Mouse (Mus musculus) adrenal gland, adult 18-20 months (tissue): ENCODE measurements around the gene Prkci. TPM values are rescaled to one million over a fixed set of nuclear protein-coding genes. Genes with fewer than 3 reads are reported as not detected.

Experiments
- DNase-seq, 2 experiments: peaks; one replicate each; pipeline ENCODE4 v3.0.0; 2021 to 2022; ENCODE audit warnings: low spot score in 2 of 2
- total RNA-seq, 2 experiments: library from RNA; stranded (reverse); gene quantifications; 1 replicate in 1 of 2; 2 replicates in 1 of 2; pipeline ENCODE4 v1.2.3; 2021

Gene Prkci
- total RNA-seq, 2 experiments from 2014 or later, result 42.8 TPM

GRCm38 (mm10) chr3:31037851-31038250 lies 42.3 kb downstream of the Prkci start:
- DNase-seq, result no peak

DNA sequence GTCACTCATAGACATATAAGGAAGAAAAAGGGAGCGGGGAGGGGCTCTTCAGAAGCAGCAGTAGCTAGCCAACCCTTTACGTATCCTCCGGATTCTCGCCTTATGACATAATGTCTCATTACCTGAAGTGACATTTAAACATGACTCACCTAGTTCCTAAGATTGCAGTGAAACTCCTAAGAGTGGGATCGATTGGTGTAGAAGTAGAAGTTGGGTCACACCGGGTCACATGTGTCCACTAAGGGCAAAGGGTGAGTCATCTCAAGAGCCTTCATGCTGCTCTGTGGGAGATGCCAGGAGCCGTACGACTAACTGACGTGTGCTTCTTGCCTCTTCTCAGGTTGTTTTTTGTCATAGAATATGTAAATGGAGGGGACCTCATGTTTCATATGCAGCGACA lies 43.1 kb downstream of the Prkci start:
- no peak for DNase-seq

DNA sequence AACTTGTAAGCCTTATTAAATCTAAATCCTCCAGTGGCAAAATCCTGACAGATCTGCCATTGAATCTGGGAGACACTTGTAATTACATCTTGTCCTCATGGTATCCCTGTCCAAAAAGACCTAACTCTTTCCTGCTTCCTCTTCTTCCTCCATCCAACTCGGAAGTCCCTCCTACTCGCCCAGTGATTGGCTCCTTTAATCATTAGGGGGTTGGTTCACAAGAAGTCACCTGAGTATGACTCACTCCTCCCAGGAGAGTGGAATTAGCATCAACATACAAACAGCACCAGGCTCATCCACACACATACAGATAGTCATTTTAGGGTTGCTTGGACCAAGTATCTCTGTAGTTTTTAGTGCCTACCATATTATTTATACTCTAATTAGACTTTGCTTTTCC lies 47.4 kb downstream of the Prkci start:
- no peak for DNase-seq

DNA sequence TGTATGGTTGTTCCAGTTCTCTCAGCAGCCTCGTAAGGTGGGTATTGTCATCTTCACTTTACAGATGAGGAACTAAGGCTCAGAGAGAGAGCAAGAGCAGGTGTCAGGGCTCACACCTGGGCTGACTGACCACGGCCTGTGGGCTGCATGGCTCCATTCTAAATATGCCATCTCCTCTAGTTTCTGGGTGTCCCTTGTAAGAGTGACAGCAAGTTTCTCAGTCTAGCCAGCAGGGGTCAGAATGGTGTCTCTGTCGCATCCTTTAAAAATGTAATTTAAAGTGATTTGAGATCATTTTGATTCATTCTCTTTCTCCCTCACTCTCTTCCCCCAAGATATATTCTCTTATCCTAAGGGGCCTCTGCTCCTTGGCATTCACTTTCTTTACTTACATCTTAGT lies 51.7 kb downstream of the Prkci start:
- DNase-seq, result no peak

- DNase-seq, result no peak
Measured at GRCm38 (mm10) chr3:31049087-31049486, 53.5 kb downstream of the Prkci start.

DNA sequence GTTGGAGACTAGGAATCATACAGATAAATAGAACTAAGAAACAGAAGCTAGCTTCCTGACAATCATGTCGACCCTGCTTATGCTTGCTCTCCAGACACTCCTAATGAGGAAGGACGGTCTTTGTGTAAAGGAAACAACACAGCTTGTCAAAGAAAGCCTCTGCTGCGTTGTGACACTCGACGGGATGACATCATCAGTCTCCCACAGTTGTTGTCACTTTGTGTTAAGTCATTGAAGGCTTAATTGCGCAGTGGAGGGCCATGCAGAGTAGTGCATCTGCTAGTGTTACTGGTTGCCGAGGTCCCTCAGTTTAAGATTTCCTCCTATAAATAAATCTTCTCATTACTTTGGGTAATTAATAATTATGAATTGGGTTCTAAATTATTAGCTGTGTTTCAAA lies 54.8 kb downstream of the Prkci start:
- no peak for DNase-seq

DNA sequence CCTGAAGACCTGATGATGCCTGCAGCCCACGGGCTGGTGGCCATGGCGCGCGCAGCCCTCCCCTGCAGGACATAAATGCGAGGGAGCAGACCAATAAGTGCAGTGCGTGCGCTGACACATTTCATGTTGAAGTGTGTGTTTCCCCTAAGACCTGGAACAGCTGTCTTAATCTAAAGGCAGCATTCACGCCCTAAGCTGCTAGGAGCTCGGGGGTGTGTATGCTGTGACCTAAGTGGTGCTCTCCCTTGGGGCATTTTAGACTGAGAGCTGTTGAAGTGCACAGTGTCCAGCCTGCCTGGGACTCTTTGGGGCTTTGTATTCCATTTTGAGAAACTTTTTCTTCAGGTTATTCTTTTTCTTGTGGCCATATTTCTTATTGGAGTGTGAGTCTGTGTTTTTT lies 56.2 kb downstream of the Prkci start:
- DNase-seq, result no peak

DNA sequence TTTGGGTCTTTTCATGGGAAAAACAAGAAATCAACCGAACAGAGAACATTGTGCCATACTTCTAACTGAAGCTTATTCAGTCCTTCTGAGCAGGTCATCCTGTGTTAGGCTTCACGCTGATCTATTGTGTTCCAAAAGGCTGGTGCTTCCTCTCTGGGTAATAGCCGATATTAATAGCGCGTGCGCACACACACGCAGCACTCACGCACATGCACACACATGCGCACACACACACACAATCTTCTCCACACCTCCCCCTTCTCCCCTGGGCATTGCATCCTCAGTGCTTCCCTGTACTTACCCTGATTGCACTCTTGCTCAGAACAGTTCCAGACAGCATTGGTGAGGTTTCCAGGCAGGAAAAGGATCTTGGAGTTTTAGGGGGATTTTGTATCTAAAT lies 57.6 kb downstream of the Prkci start:
- DNase-seq, result no peak

GRCm38 (mm10) chr3:31054888-31055287 lies 59.3 kb downstream of the Prkci start:
- no peak for DNase-seq

DNA sequence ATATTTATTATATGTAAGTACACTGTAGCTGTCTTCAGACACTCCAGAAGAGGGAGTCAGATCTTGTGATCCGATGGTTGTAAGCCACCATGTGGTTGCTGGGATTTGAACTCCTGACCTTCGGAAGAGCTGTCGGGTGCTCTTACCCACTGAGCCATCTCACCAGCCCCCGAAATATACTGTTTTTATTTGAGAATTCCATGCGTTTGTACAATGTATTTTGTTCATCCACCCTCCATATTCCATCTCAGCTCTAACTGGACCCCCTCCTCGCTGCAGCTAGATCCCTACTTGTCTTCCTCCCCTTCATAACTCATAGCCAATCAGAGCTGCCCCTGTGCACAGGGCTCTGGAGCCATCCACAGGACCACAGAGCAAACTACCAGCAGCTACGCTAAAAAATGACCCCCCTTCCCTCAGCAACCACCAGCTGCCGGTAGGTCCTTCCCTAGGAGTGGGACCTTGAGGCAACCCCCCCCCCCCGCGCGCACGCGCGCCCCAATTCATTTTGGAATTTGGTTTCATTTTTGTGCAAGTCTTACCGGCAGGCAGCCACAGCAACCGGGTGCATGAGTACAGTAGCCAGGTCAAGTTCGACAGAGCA lies 60.6 kb downstream of the Prkci start:
- peak; percentile 12 to 25 for DNase-seq

DNA sequence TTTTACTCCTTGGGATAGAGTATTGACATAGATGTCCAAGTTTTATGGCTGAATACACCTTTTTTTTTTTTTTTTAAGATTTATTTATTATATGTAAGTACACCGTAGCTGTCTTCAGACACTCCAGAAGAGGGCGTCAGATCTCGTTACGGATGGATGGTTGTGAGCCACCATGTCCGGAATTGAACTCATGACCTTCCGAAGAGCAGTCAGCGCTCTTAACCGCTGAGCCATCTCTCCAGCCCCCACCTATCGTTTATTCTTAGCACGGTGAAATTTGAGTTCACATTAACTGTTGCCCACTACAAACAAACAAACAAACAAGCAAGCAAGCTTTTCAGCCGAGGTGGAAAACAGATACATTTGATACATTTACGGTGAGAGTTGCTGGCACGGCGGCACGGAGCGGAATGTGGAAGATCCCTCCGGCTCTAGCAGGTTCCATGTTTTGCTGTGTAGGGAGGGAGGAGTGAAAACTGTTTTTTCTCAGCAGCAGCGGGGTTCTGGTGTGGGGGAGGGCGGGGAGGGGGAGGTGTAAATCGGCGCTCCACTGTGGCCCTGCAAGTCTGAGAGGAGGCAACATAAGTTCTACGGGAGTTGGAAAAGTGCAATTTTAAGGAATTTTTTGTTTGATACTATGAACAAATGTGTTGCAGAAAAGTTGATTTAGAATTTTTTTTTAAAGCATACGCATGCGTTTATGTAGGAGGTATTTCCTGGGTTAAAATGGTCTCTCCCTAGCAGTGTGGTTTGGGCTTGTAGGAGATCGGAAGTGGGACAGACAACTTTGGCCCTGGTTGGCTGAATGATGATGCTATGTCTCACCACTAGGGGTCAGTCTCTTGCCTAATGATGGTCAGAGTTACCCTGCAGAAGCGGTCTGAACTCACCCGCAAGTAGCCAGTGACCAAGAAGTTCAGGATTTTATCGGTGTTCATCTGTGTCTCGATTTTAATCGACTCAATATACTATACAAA lies 61.4 kb downstream of the Prkci start:
- DNase-seq, result peak; percentile 36 to 62

DNA sequence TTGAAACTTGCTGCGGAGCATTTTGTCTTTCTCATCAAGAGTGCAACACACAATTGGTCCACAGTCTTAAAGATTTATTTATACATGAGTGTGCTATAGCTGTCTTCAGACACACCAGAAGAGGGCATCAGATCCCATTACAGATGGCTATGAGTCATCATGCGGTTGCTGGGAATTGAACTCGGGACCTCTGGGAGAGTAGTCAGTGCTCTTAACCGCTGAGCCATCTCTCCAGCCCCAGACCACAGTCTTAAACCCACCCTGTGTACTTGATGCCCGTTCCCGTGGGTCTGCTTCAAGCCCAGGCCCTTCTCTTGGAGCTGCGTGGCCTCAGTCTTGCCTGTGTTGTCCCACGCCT lies 65.2 kb downstream of the Prkci start:
- no peak for DNase-seq

DNA sequence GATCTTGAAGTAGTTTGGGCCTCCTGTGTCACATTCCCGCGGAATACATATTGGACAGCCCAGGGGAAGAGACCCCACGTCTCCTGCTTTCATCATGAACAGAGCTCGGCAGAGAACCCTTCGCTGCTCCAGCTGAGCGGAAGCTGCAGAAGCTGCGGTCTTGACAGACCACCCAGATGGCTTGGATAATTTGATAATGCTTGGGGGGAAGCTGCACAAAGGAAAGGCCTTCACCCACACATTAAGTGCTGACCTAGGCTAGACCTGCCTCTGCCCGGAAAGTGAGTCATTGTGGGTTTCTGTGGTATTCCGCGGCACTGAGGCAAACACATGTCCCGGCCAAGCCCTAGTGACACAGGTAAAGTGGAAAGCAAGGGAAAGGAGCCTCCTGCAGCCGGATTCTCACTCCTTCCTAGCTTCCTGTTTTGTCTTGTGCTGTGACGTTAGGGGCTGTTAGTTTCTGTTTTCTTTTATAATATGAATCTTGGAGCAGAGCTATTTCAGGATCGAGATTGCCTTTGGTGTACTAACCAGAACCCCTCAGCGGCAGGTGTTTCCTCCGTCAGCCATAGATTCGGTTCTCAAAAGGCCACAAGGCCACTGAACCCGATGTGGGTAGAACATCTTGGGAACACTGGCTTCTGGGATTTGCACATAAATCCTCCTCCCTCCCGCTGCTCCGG lies 65.7 kb downstream of the Prkci start:
- peak; percentile 16 to 31 for DNase-seq

GRCm38 (mm10) chr3:31061786-31062120 lies 66.2 kb downstream of the Prkci start:
- DNase-seq, result peak in 1 of 2 experiments; percentile 22

- DNase-seq, result no peak
Measured at GRCm38 (mm10) chr3:31062325-31062724, 66.8 kb downstream of the Prkci start.

GRCm38 (mm10) chr3:31068482-31068881 lies 72.9 kb downstream of the Prkci start:
- DNase-seq, result no peak

DNA sequence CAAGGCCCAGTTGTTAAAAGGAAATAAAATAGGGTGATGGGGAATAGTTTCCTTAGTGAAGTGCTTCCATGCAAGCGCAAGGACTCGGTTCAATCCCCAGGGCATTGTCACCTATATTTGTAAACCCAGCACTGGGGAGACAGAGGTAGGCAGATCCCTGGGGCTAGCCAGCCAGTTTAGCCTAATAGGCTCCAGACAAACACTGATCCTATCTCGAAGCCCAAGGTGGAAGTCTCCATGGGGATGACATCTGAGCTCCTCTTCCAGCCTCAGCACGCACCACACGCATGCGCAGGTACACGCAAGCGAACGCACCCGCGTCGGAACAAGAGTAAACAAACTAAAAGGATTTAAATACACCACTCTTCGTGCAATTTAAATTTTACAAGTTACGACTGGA lies 76.3 kb downstream of the Prkci start:
- DNase-seq, result no peak

- no peak for DNase-seq
Measured at GRCm38 (mm10) chr3:31075808-31076207, 80.3 kb downstream of the Prkci start.

GRCm38 (mm10) chr3:31077068-31077703 lies 81.6 kb downstream of the Prkci start:
- no peak for DNase-seq

- no peak for DNase-seq
Measured at GRCm38 (mm10) chr3:31079450-31079849, 83.9 kb downstream of the Prkci start.

DNA sequence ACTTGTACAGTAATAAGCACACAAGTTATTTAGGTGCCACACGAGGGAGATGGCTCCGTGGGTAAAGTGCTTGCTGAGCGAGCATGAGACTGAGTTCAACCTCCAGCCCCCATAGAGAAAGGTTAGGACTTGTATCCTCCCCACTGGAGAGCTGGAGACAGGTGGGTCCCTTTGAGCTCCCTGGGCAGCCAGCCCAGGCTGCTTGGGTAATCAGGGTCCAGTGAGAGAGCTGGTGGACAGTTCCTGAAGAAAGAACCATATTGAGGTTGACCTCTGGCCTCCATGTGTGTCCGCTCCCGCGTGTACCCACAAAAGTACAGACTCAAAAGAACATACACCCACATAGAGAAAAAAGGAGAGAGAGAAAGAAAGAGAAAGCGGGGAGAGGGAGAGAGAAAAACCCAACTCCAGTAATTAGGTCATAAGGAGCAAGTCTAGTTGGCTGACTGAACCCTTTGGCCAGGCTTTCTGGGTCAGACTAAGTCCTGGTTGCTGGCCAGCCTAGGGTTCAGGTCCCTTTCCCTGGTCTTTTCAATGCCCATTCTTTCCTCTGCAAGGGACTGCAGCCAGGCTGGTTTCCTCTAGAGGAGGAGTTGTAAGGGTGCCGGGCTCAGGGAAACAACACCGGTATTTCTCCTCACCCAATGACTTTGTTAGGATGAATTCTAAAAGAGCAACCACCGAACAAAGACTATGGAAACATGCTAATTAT lies 85.4 kb downstream of the Prkci start:
- DNase-seq, result no peak
